Mouse (Mus musculus): Measurements from ENCODE around the gene Ttc14.

DNA sequence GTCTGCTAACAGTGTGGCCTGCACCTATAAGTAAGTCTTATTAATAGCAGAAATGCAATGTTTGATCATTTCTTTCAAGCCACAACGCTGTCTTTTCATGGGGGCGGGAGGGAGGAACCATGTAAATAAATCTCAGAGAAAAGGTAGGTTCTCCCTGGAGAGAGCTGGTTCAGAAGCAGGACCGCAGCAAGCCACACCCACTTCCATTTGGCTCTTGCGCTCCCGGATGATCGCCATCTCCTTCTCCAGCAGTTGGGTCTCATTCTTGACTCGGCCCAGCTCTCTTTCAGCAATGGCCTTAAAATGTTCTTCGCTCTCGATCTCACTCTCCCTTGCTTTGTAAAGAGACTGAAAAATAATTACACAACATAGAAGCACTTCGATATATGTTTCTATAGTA, 39.2 kb downstream of the Ttc14 start:
- no peak for TF ChIP-seq SMC3 (IDR thresholded peaks at IDR 0.05; ENCODE audit: low read depth, low read length)
- no peak for TF ChIP-seq CTCF (IDR thresholded peaks at IDR 0.05 in 2 of 3, conservative IDR thresholded peaks at IDR 0.05 in 1 of 3; ENCODE audit: control insufficient read depth in 1 of 3, insufficient read depth in 1 of 3, low read depth in 2 of 3, low read length in 3 of 3, poor library complexity in 1 of 3, severe bottlenecking in 1 of 3)
- no peak for TF ChIP-seq EP300 (IDR thresholded peaks at IDR 0.05; ENCODE audit: low read depth in 1 of 2, low read length in 2 of 2)
- TF ChIP-seq TAL1 (IDR thresholded peaks at IDR 0.05; ENCODE audit: low read length): no peak
- no peak for TF ChIP-seq GATA1 (IDR thresholded peaks at IDR 0.05; ENCODE audit: low read depth, low read length)
- TF ChIP-seq ZNF384 (IDR thresholded peaks at IDR 0.05; ENCODE audit: low read depth, low read length): no peak
- no peak for TF ChIP-seq USF1 (IDR thresholded peaks at IDR 0.05; ENCODE audit: low read depth, low read length)
- TF ChIP-seq POLR2A (IDR thresholded peaks at IDR 0.05; ENCODE audit: control insufficient read depth in 1 of 2, insufficient read depth in 1 of 2, low read depth in 1 of 2, low read length in 2 of 2, poor library complexity in 1 of 2): no peak
- no peak for TF ChIP-seq ZC3H11A (IDR thresholded peaks at IDR 0.05; ENCODE audit: low read depth, low read length)
- TF ChIP-seq USF2 (IDR thresholded peaks at IDR 0.05; ENCODE audit: borderline replicate concordance in 1 of 2, insufficient read depth in 1 of 2, low read depth in 1 of 2, low read length in 2 of 2): no peak
- TF ChIP-seq NELFE (IDR thresholded peaks at IDR 0.05; ENCODE audit: low read depth, low read length): no peak

Measured in MEL (cell line).